Mouse (Mus musculus) ES-E14 (cell line): ENCODE results near the gene Gm12845. TPM values are rescaled to one million over a fixed set of nuclear protein-coding genes. Genes with fewer than 3 reads are reported as not detected.

ENCODE experiments used
- DNase-seq: peaks from one replicate; pipeline ENCODE4 v3.0.0-alpha.2; 2013; ENCODE audit warnings: low read depth, low spot score
- H3K27ac ChIP-seq: 2 replicates; pipeline ENCODE4 v1.5.1; 2012; ENCODE audit warnings: low read depth, mild to moderate bottlenecking, low read length, moderate library complexity, mixed read lengths; ENCODE audit not compliant: poor library complexity, insufficient read depth, severe bottlenecking
- H3K36me3 ChIP-seq: 2 replicates; pipeline ENCODE4 v1.6.1; 2012; ENCODE audit warnings: mild to moderate bottlenecking, low read length, moderate library complexity, mixed read lengths; ENCODE audit not compliant: control insufficient read depth, poor library complexity, insufficient read depth, severe bottlenecking
- H3K4me1 ChIP-seq, 2 experiments: fragments of 150-350 bp in 1 of 2; sonication (generic) in 1 of 2; 2 replicates each; pipeline ENCODE4 v1.6.1; 2012; ENCODE audit warnings: low read length in 2 of 2, mild to moderate bottlenecking in 1 of 2, mixed read lengths in 1 of 2; ENCODE audit not compliant: control insufficient read depth in 2 of 2, insufficient read depth in 2 of 2, poor library complexity in 1 of 2
- H3K4me3 ChIP-seq, 2 experiments: fragments of 150-350 bp in 1 of 2; sonication (generic) in 1 of 2; 2 replicates each; pipeline ENCODE4 v1.5.1; 2012; ENCODE audit warnings: low read length in 2 of 2, low read depth in 1 of 2, mild to moderate bottlenecking in 1 of 2, mixed read lengths in 1 of 2; ENCODE audit not compliant: insufficient read depth in 1 of 2, poor library complexity in 1 of 2, severe bottlenecking in 1 of 2
- H3K9ac ChIP-seq: 2 replicates; pipeline ENCODE4 v1.6.1; 2012; ENCODE audit warnings: low read depth, mild to moderate bottlenecking, low read length, mixed read lengths; ENCODE audit not compliant: poor library complexity, insufficient read depth, severe bottlenecking
- H3K9me3 ChIP-seq: fragments of 150-350 bp; sonication (generic); 2 replicates; pipeline ENCODE4 v1.6.1; 2012; ENCODE audit warnings: low read depth, mild to moderate bottlenecking, low read length; ENCODE audit not compliant: control insufficient read depth, insufficient read depth
- CHD2 ChIP-seq: IDR thresholded peaks from 2 replicates; pipeline ENCODE4 v1.6.1; 2014; ENCODE audit warnings: mild to moderate bottlenecking, low read depth, low read length, inconsistent platforms
- HCFC1 ChIP-seq: IDR thresholded peaks from 2 replicates; pipeline ENCODE4 v1.6.1; 2012; ENCODE audit warnings: low read length, inconsistent platforms, borderline replicate concordance; ENCODE audit not compliant: insufficient read depth
- MAFK ChIP-seq: IDR thresholded peaks from 2 replicates; pipeline ENCODE4 v1.6.1; 2014; ENCODE audit warnings: mild to moderate bottlenecking, low read depth, low read length, inconsistent platforms; ENCODE audit not compliant: insufficient read depth
- ZC3H11A ChIP-seq: IDR thresholded peaks from 2 replicates; pipeline ENCODE4 v1.6.1; 2012; ENCODE audit warnings: low read depth, mild to moderate bottlenecking, inconsistent platforms, low read length, borderline replicate concordance
- ZNF384 ChIP-seq: IDR thresholded peaks from 2 replicates; pipeline ENCODE4 v1.6.1; 2012; ENCODE audit warnings: low read depth, low read length, inconsistent platforms
- in situ Hi-C, 2 experiments: fragments of 600-800 bp; cut with MboI; formaldehyde crosslinking; loops; one replicate each; pipeline ENCODE4 v1.15.1; 2025; ENCODE audit warnings: low sequenced_read_pairs in 2 of 2, inconsistent platforms in 1 of 2; ENCODE audit not compliant: unreplicated experiment in 2 of 2
- total RNA-seq: library from RNA; depleted of rRNA; stranded (reverse); fragments of 300-350 nt; gene quantifications from 2 replicates; pipeline ENCODE4 v1.2.3, GENCODE M21; 2012

Gm12845 gene
- total RNA-seq, 1 experiment = not detected

DNA sequence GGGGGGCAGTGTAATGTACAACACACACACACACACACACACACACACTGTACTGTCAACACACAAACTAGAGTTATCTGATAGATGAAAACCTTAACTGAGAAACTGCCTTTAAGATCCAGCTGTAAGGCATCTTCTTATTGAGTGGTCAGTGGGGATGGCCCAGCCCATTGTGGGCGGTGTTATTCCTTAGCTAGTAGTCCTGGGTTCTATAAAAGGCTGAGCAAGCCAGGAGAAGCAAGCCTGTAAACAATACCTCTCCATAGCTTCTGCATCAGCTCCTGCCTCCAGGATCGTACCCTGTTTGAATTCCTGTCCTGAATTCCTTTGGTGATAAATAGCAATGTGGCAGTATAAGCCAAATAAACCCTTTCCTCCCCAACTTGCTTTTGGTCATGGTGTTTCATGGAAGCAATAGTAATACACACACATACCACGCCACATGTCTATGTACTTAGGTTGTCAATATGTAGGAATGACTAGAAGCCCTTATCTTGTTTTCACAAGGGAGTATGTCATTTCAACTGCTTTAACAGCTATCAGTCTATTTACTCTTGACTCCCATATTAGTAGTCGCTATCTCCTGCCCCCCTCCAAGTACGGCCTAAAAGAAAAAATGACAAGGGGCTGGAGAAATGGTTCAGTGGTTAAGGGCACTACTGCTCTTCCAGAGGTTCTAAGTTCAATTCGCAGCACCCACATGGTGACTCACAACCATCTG is 41.0 kb upstream of the Gm12845 start:
- Histone ChIP-seq H3K4me1 (no peaks in the 10 kb centered on the region), H3K9me3 (no peaks in the 10 kb centered on the region), H3K27ac (no peak overlapping the region), H3K36me3 (peaks cover 5% of the 10 kb centered on the region; the same call in 1 of the 2 replicates), H3K4me3 (no peak overlapping the region), H3K9ac (no peak overlapping the region)
- TF ChIP-seq CHD2 (no peak), ZC3H11A (no peak), MAFK (no peak), ZNF384 (no peak), HCFC1 (no peak)
- no peak for DNase-seq
- in situ Hi-C loops = no loop called here

DNA sequence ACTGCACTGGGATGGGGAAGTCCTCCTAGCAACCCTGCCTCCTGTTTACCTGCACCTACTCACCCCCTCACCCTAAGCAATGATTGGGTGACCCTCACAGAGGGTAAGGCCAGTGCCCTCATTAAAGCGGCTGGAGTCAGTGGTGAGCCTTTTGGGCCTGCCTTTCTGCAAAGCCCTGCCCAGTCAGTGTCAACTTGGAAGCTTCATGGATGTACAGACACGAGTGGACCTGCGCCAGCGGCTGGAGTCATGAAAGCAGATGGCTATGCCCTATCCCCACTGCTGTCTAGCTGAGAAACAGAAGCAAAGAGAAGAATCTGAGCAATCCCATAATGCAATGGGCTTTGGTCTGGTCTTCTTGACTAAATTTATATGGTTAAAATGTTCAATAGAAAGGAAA is 37.9 kb upstream of the Gm12845 start:
- in situ Hi-C loops = no loop called here

DNA sequence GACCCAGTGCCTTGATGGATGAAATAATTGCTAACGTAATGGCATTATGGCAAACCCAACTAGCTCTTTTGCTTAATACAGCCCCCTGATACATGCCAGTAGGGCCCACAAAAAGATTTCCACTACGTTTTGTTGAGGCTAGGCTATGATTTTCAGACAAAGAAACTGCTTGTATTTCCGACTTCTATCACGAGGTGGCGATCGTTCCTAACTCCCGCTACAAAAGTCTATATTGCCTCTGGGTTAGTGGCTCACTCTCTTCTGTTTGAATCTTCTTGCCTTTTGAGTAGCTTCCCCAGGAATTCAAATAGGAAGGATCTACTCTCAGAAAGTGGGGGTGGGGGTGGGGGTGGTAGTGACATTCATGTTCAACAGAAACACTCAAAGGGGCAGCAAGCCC is 18.9 kb upstream of the Gm12845 start:
- no peaks in the 10 kb centered on the region for H3K36me3 ChIP-seq
- peak; percentile 50 for DNase-seq
- in situ Hi-C loops = no loop called here
- no peaks in the 10 kb centered on the region for H3K9me3 ChIP-seq
- TF ChIP-seq HCFC1 = no peak
- TF ChIP-seq ZC3H11A = peak; percentile 88
- TF ChIP-seq MAFK = no peak
- TF ChIP-seq ZNF384 = no peak
- peaks cover 0 to 2% of the 10 kb centered on the region in 2 experiments; a peak in 1 of 4 replicates for H3K4me1 ChIP-seq
- H3K27ac ChIP-seq = no peak overlapping the region
- H3K4me3 ChIP-seq = no peak overlapping the region
- H3K9ac ChIP-seq = no peak overlapping the region

More for the DNA sequence above, 37.9 kb upstream of the Gm12845 start:
- H3K4me3 ChIP-seq = no peak overlapping the region
- H3K27ac ChIP-seq = no peak overlapping the region
- H3K9me3 ChIP-seq = no peaks in the 10 kb centered on the region
- TF ChIP-seq CHD2 (no peak), ZNF384 (no peak), HCFC1 (no peak), MAFK (no peak), ZC3H11A (no peak)
- DNase-seq = no peak
- no peaks in the 10 kb centered on the region for H3K36me3 ChIP-seq
- H3K4me1 ChIP-seq = no peaks in the 10 kb centered on the region
- H3K9ac ChIP-seq = no peak overlapping the region

DNA sequence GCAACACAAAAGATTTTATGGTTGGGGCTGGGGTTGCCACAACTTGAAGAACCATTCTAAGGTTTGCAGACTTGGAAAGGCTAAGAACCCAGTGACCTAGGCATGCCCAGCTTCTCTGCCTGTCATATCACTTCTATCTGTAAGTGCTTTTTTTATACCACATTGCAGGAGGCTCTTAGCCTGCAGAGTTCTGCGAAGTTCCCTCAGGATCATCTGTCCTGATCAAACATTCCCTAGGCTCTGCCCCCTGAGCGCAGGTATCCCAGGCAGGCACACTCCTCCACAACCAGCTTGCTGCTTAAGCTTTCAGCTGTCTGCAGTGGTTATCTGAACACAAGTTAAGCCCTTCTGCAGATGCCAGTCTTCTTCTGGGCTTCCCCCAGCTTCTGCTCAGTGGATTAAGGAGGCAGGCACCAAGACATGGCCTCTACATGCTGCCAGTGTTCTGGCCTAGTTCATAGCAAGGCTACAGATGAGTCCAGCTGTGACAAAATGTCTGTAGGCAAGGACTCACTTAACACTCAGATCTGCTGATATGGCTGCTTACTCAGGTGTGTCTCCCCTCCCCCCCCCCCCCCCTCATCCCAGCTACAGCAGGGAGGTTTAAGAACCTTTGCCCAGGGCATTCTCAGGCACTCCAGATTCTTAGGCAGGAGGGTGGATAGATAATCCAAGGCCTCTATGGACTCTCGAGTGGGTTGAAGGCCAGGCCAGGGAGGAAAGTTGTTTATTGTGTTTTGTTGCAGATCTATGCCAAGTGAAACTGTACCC is 15.2 kb upstream of the Gm12845 start:
- no peaks in the 10 kb centered on the region for H3K9me3 ChIP-seq
- no peaks in the 10 kb centered on the region for H3K36me3 ChIP-seq
- TF ChIP-seq CHD2 (no peak), ZC3H11A (no peak), ZNF384 (no peak), MAFK (no peak), HCFC1 (no peak)
- peaks cover 0 to 2% of the 10 kb centered on the region in 2 experiments; a peak in 1 of 4 replicates for H3K4me1 ChIP-seq
- in situ Hi-C loops = no loop called here
- no peak overlapping the region for H3K4me3 ChIP-seq
- no peak overlapping the region for H3K27ac ChIP-seq
- DNase-seq = no peak
- no peak overlapping the region for H3K9ac ChIP-seq
